Comparison of ENCODE assay signal across 12 mouse cellular contexts in genomic region chr5:3359914-3360313, GRCm38 (mm10).
"Had no signal": no experiment of that assay in that cellular context is flagged by ENCODE, and none has a peak within 500 bp of the region (broad histone marks: within the 10 kb centered on the region; RNA-seq: fewer than 3 reads in every experiment).

No protein-coding gene starts in this region.

- H3K27ac ChIP-seq: kidney, postnatal 0 days; limb, embryonic 12.5 days; lung, embryonic 15.5 days; midbrain, embryonic 13.5 days; neural tube, embryonic 15.5 days; stomach, postnatal 0 days had no signal

- DNase-seq: kidney, adult 9 months; kidney, postnatal 36 days; layer of hippocampus, adult 9-11 months; layer of hippocampus, postnatal 36 days; thymus, postnatal 4 days had no signal

- H3K9ac ChIP-seq: limb, embryonic 12.5 days; lung, embryonic 15.5 days; midbrain, embryonic 13.5 days; neural tube, embryonic 15.5 days had no signal

- H3K36me3 ChIP-seq: limb, embryonic 12.5 days; lung, embryonic 15.5 days; midbrain, embryonic 13.5 days; neural tube, embryonic 15.5 days had no signal

- H3K4me3 ChIP-seq: limb, embryonic 12.5 days; lung, embryonic 15.5 days; midbrain, embryonic 13.5 days; myocyte; neural tube, embryonic 15.5 days had no signal

- ATAC-seq: midbrain, embryonic 13.5 days had no signal

- H3K4me2 ChIP-seq: limb, embryonic 12.5 days; lung, embryonic 15.5 days; midbrain, embryonic 13.5 days; neural tube, embryonic 15.5 days had no signal

- H3K9me3 ChIP-seq: limb, embryonic 12.5 days; lung, embryonic 15.5 days; midbrain, embryonic 13.5 days; neural tube, embryonic 15.5 days had no signal

- H3K4me1 ChIP-seq: limb, embryonic 12.5 days; neural tube, embryonic 15.5 days had no signal

- H3K27me3 ChIP-seq: limb, embryonic 12.5 days; lung, embryonic 15.5 days; midbrain, embryonic 13.5 days; neural tube, embryonic 15.5 days had no signal
